Mouse (Mus musculus): ENCODE results near the gene Tbc1d22a. TPM values are rescaled to one million over a fixed set of nuclear protein-coding genes. Genes with fewer than 3 reads are reported as not detected.

Gene Tbc1d22a
- polyA plus RNA-seq, 1 experiment from 2014 or later: 11.6 TPM

DNA sequence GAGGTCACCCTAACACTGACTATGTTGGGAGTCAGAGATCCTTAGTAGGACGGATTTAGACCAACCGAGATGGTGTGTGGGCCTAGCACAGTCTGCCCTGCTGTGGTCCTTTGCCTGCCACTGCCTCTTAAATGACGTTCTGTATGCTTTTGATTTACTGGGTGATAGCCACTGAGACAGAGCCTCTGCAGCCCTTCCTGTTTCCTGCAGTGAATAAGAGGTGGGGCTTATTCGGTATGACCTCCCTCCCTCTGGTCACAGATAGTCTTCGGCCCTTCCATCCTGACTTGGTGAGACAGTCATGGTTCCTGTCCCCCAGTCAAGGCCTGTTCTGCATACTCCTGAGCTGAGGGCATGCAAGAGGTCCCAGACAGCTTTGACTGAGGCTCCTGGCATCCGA, 271.6 kb downstream of the Tbc1d22a start:
- peaks cover 17% of the 10 kb centered on the region for H3K4me1 ChIP-seq (replicated peaks; ENCODE audit: control insufficient read depth, insufficient read depth, low read length)
- no peak for ATAC-seq
- H3K9me3 ChIP-seq (ENCODE audit: control insufficient read depth, low read length): no peaks in the 10 kb centered on the region
- H3K27ac ChIP-seq (ENCODE audit: low read length): no peak overlapping the region
- no peak overlapping the region for H3K4me3 ChIP-seq (replicated peaks; ENCODE audit: low read length)
- H3K36me3 ChIP-seq (ENCODE audit: control insufficient read depth, insufficient read depth): no peaks in the 10 kb centered on the region
- no peaks in the 10 kb centered on the region for H3K27me3 ChIP-seq (replicated peaks; ENCODE audit: control insufficient read depth, insufficient read depth, low read length)
- no peak overlapping the region for H3K4me2 ChIP-seq (ENCODE audit: low read length)
- no peak overlapping the region for H3K9ac ChIP-seq (replicated peaks; ENCODE audit: low read depth, low read length)
- 81% methylated on average over 6 of the region's 6 CpGs for WGBS

DNA sequence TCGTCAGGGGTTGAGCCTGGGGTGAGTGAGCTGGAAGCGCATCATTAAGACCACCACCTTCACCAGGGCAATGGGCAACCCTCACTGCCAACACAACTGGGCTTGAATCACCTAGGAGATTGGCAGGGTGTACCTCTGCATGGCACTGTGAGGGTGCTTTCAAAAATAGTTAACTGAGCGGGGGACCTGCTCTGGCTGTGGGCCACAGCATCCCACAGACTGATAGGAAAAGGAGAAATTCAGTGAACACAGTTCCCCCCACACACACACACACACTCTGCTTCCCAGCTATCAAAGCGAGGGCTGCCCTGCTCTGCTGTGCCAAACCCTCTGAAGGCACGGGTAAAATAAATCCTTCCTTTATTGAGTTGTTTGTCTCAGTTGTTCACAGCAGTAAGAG, 273.1 kb downstream of the Tbc1d22a start:
- Histone ChIP-seq H3K36me3 (ENCODE audit: control insufficient read depth, insufficient read depth) (no peaks in the 10 kb centered on the region), H3K4me1 (replicated peaks; ENCODE audit: control insufficient read depth, insufficient read depth, low read length) (peaks cover 17% of the 10 kb centered on the region), H3K4me2 (ENCODE audit: low read length) (no peak overlapping the region), H3K4me3 (replicated peaks; ENCODE audit: low read length) (no peak overlapping the region), H3K27ac (ENCODE audit: low read length) (no peak overlapping the region; the same call in 1 of the 2 replicates), H3K9ac (replicated peaks; ENCODE audit: low read depth, low read length) (no peak overlapping the region), H3K27me3 (replicated peaks; ENCODE audit: control insufficient read depth, insufficient read depth, low read length) (no peaks in the 10 kb centered on the region), H3K9me3 (ENCODE audit: control insufficient read depth, low read length) (no peaks in the 10 kb centered on the region)
- peak; percentile 65 for ATAC-seq
- 18% methylated on average over 5 of the region's 5 CpGs for WGBS

DNA sequence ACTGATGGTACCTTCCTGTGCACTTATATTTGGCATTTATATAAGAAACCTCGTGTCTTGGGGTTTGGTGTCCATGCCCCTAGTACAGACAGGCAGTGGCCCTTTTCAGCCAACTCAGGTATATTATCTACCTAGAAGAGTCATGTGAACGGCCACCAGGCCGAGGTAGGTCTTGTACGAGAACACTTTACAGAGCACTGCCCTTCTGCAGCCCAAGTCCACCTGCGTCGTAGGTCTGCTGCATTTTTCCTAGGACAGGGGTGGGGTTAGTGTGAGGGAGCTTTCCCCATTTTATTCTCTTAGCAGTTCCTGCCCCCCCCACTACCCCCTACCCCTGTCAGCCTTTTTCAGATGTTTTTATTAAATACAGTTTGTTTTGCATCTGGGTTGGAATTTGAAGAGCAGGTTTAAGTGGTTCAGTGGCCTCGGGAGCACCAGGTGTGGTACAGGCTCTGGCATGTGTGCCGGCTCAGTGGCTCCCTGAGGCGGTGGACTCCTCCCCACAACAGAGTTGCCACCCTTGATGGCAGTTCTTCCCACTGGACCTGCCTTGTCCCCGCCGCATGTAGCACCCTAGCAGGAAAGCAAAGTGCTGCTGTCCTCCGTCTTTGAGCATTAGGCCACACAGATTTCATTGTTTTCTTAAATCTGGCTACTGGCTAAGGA, 277.3 kb downstream of the Tbc1d22a start:
- no peaks in the 10 kb centered on the region for H3K9me3 ChIP-seq (ENCODE audit: control insufficient read depth, low read length)
- no peaks in the 10 kb centered on the region for H3K36me3 ChIP-seq (ENCODE audit: control insufficient read depth, insufficient read depth)
- no peak overlapping the region for H3K4me3 ChIP-seq (replicated peaks; ENCODE audit: low read length)
- no peaks in the 10 kb centered on the region for H3K27me3 ChIP-seq (replicated peaks; ENCODE audit: control insufficient read depth, insufficient read depth, low read length)
- ATAC-seq: no peak
- H3K4me2 ChIP-seq (ENCODE audit: low read length): no peak overlapping the region
- H3K9ac ChIP-seq (replicated peaks; ENCODE audit: low read depth, low read length): no peak overlapping the region
- WGBS: 88% methylated on average over 12 of the region's 12 CpGs
- peaks cover 14% of the 10 kb centered on the region for H3K4me1 ChIP-seq (replicated peaks; ENCODE audit: control insufficient read depth, insufficient read depth, low read length)
- no peak overlapping the region for H3K27ac ChIP-seq (ENCODE audit: low read length)

DNA sequence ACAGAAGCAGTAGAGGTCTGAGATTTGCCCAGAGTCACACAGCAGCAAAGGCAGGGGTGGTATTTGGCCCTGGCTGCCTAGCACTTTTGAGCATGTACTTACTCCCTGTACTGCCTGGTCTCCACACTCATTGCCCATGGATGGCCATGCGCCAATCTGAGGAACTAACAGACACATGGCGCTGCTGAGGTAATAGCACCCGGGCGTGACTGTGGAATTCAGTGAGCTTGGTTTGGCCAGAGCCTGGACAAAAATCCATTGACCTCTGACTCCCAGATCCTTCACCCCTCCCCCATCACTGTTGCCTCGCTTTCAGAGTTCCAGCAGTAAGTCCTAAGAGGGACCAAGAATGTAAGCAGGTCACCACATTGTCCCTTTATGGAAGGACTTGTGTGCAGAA, 278.4 kb downstream of the Tbc1d22a start:
- no peak overlapping the region for H3K27ac ChIP-seq (ENCODE audit: low read length)
- H3K36me3 ChIP-seq (ENCODE audit: control insufficient read depth, insufficient read depth): no peaks in the 10 kb centered on the region
- WGBS: 72% methylated on average over 5 of the region's 5 CpGs
- H3K9ac ChIP-seq (replicated peaks; ENCODE audit: low read depth, low read length): no peak overlapping the region
- no peak overlapping the region for H3K4me2 ChIP-seq (ENCODE audit: low read length)
- peaks cover 3% of the 10 kb centered on the region for H3K4me1 ChIP-seq (replicated peaks; ENCODE audit: control insufficient read depth, insufficient read depth, low read length)
- no peaks in the 10 kb centered on the region for H3K9me3 ChIP-seq (ENCODE audit: control insufficient read depth, low read length)
- H3K4me3 ChIP-seq (replicated peaks; ENCODE audit: low read length): no peak overlapping the region
- no peaks in the 10 kb centered on the region for H3K27me3 ChIP-seq (replicated peaks; ENCODE audit: control insufficient read depth, insufficient read depth, low read length)
- no peak for ATAC-seq

DNA sequence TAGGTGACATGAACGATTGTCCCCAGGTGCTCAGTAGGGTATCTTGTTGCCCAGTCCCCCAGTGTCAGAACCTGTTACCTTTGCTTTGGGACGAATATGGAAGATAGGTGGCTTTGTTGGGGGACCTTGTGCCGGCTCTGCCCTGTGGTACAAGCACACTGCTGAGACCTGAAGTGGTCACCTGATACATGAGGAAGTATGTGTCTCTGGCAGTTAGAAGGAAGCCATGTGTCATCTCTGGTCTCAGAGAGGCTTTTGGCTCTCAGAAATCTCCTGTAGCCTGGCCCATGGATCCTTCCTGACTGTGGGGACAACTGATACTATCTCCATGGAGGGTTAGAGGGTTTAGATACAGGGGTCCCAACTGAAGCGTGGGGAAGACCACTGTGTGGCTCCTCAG, 281.9 kb downstream of the Tbc1d22a start:
- Histone ChIP-seq H3K4me1 (replicated peaks; ENCODE audit: control insufficient read depth, insufficient read depth, low read length) (no peaks in the 10 kb centered on the region), H3K27me3 (replicated peaks; ENCODE audit: control insufficient read depth, insufficient read depth, low read length) (no peaks in the 10 kb centered on the region), H3K27ac (ENCODE audit: low read length) (no peak overlapping the region), H3K9me3 (ENCODE audit: control insufficient read depth, low read length) (no peaks in the 10 kb centered on the region), H3K4me3 (replicated peaks; ENCODE audit: low read length) (no peak overlapping the region), H3K4me2 (ENCODE audit: low read length) (no peak overlapping the region), H3K36me3 (ENCODE audit: control insufficient read depth, insufficient read depth) (no peaks in the 10 kb centered on the region), H3K9ac (replicated peaks; ENCODE audit: low read depth, low read length) (no peak overlapping the region)
- no peak for ATAC-seq
- 95% methylated on average over 4 of the region's 4 CpGs for WGBS

DNA sequence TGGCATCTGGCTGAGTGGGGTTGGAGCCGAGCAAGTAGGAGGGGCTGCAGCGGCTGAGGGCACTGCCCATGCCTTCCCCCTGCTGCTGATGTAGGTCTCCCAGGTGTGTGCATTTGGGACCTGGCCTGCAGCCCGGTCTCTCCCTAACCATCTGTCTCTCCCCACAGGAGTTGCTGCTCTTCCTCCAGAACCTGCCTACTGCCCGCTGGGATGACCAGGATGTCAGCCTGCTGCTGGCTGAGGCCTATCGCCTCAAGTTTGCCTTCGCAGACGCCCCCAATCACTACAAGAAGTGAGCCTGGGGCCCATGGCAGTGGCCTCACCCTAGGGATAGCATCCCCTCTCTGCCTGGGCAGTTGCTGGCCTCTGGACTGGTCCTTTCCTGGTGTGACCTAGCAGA, 282.4 kb downstream of the Tbc1d22a start:
- no peak overlapping the region for H3K4me3 ChIP-seq (replicated peaks; ENCODE audit: low read length)
- H3K4me2 ChIP-seq (ENCODE audit: low read length): no peak overlapping the region
- no peaks in the 10 kb centered on the region for H3K36me3 ChIP-seq (ENCODE audit: control insufficient read depth, insufficient read depth)
- H3K9ac ChIP-seq (replicated peaks; ENCODE audit: low read depth, low read length): no peak overlapping the region
- no peak overlapping the region for H3K27ac ChIP-seq (ENCODE audit: low read length)
- 87% methylated on average over 7 of the region's 7 CpGs for WGBS
- no peaks in the 10 kb centered on the region for H3K27me3 ChIP-seq (replicated peaks; ENCODE audit: control insufficient read depth, insufficient read depth, low read length)
- no peaks in the 10 kb centered on the region for H3K9me3 ChIP-seq (ENCODE audit: control insufficient read depth, low read length)
- no peaks in the 10 kb centered on the region for H3K4me1 ChIP-seq (replicated peaks; ENCODE audit: control insufficient read depth, insufficient read depth, low read length)
- no peak for ATAC-seq

DNA sequence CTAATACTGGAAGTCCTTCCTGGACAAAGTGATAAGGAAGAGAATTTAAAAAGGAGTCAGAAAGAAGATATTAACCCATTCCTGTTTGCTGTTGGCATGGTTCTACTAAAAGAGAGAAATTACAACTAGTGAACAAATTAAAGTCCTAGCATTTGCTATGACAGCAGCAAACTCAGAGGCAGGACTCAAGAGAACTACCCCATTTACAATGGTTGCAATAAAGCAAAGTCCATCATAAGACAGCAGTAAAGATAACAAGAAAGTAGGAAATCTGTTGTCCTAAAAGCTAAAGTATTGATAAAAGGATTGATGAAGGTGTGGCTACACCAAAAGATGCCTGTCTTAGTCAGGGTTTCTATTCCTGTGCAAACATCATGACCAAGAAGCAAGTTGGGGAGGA, 286.3 kb downstream of the Tbc1d22a start:
- Histone ChIP-seq H3K4me3 (replicated peaks; ENCODE audit: low read length) (no peak overlapping the region), H3K27me3 (replicated peaks; ENCODE audit: control insufficient read depth, insufficient read depth, low read length) (no peaks in the 10 kb centered on the region), H3K27ac (ENCODE audit: low read length) (no peak overlapping the region), H3K4me1 (replicated peaks; ENCODE audit: control insufficient read depth, insufficient read depth, low read length) (no peaks in the 10 kb centered on the region), H3K9ac (replicated peaks; ENCODE audit: low read depth, low read length) (no peak overlapping the region), H3K9me3 (ENCODE audit: control insufficient read depth, low read length) (no peaks in the 10 kb centered on the region), H3K36me3 (ENCODE audit: control insufficient read depth, insufficient read depth) (no peaks in the 10 kb centered on the region), H3K4me2 (ENCODE audit: low read length) (no peak overlapping the region)
- no peak for ATAC-seq

DNA sequence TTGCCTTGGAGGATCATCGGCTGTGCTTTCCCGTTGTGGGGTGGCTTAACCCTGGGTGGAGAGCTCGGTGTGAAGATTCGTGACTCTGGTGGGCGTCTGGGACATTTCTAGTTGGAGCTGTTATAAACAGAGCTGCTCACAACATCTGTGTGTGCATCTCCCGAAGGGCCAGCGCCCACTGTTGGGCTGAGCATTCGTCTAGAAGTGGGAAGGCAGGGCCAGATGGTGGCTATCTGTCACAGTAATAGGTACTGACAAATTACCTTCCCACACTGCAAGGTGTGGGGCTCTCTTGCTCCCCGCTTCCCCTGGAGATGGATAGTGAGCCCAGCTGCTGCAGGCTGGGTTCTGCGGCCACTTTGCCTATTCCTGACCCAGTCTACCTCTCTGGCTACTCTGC, 289.2 kb downstream of the Tbc1d22a start:
- no peaks in the 10 kb centered on the region for H3K4me1 ChIP-seq (replicated peaks; ENCODE audit: control insufficient read depth, insufficient read depth, low read length)
- no peak for ATAC-seq
- no peaks in the 10 kb centered on the region for H3K9me3 ChIP-seq (ENCODE audit: control insufficient read depth, low read length)
- H3K4me3 ChIP-seq (replicated peaks; ENCODE audit: low read length): no peak overlapping the region
- H3K9ac ChIP-seq (replicated peaks; ENCODE audit: low read depth, low read length): no peak overlapping the region
- no peaks in the 10 kb centered on the region for H3K36me3 ChIP-seq (ENCODE audit: control insufficient read depth, insufficient read depth)
- H3K27ac ChIP-seq (ENCODE audit: low read length): no peak overlapping the region
- no peak overlapping the region for H3K4me2 ChIP-seq (ENCODE audit: low read length)
- H3K27me3 ChIP-seq (replicated peaks; ENCODE audit: control insufficient read depth, insufficient read depth, low read length): no peaks in the 10 kb centered on the region
- 81% methylated on average over 10 of the region's 10 CpGs for WGBS

DNA sequence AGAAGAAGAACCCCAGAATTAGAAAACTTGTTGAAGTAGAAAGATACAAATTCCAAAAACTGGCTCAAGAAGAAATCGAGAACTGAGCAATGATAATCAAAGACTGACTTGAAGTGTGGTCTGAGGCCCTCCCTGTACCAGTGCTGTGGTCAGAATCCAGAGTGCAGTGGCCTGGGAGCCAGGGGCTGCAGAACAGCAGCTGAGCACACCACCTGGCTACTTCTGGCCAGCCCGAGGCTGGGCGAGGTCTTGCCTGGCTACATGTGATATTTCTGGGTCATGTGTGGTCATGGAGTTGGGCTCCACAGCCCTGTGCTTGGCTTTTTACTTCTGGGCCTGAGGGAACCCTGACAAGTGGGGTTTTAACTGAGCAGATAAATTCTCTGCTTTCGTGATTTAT, 292.4 kb downstream of the Tbc1d22a start:
- Histone ChIP-seq H3K4me1 (replicated peaks; ENCODE audit: control insufficient read depth, insufficient read depth, low read length) (no peaks in the 10 kb centered on the region; the same call in 1 of the 2 replicates), H3K9me3 (ENCODE audit: control insufficient read depth, low read length) (no peaks in the 10 kb centered on the region), H3K9ac (replicated peaks; ENCODE audit: low read depth, low read length) (no peak overlapping the region), H3K4me3 (replicated peaks; ENCODE audit: low read length) (no peak overlapping the region), H3K27ac (ENCODE audit: low read length) (no peak overlapping the region), H3K27me3 (replicated peaks; ENCODE audit: control insufficient read depth, insufficient read depth, low read length) (no peaks in the 10 kb centered on the region), H3K36me3 (ENCODE audit: control insufficient read depth, insufficient read depth) (no peaks in the 10 kb centered on the region), H3K4me2 (ENCODE audit: low read length) (no peak overlapping the region)
- 89% methylated on average over 4 of the region's 4 CpGs for WGBS
- no peak for ATAC-seq

DNA sequence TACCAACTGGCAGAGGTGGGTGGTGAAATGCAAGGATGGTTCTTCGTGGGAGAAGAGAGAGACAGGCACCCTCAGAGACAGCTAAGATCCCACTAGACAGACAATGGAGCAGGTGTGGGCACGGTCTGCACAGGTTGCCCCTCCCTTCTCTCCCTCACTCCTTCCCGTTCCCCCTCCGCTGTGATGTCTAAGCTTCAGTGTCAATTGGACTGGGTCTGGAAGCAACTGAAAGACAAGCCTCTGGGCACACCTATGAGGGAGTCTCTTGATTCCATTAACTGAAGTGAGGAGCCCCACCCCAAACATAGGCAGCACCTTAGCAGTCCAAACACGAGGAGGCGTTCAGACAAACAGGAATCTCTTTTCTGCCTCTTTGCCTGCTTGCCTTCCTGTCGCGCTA, 293.3 kb downstream of the Tbc1d22a start:
- 89% methylated on average over 8 of the region's 8 CpGs for WGBS
- Histone ChIP-seq H3K27ac (ENCODE audit: low read length) (no peak overlapping the region), H3K4me2 (ENCODE audit: low read length) (no peak overlapping the region), H3K36me3 (ENCODE audit: control insufficient read depth, insufficient read depth) (no peaks in the 10 kb centered on the region), H3K4me1 (replicated peaks; ENCODE audit: control insufficient read depth, insufficient read depth, low read length) (no peaks in the 10 kb centered on the region; the same call in 1 of the 2 replicates), H3K9ac (replicated peaks; ENCODE audit: low read depth, low read length) (no peak overlapping the region), H3K4me3 (replicated peaks; ENCODE audit: low read length) (no peak overlapping the region), H3K9me3 (ENCODE audit: control insufficient read depth, low read length) (no peaks in the 10 kb centered on the region), H3K27me3 (replicated peaks; ENCODE audit: control insufficient read depth, insufficient read depth, low read length) (no peaks in the 10 kb centered on the region)
- no peak for ATAC-seq
